Mouse (Mus musculus) midbrain, embryonic 10.5 days (tissue): ENCODE measurements around the gene Chst3. TPM values are rescaled to one million over a fixed set of nuclear protein-coding genes. Genes with fewer than 3 reads are reported as not detected.
"Not testable (repeated sequence)": the region's sequence is repeated elsewhere in the genome, so short reads cannot be mapped to it uniquely, and the experiment has no call there.

Source experiments
- DNase-seq: peaks from one replicate; pipeline ENCODE4 v3.0.0-alpha.2; 2017; ENCODE audit warnings: low spot score
- H3K27ac ChIP-seq: fragments of 300-500 bp; sonication (generic); replicated peaks from 2 replicates; pipeline ENCODE4 v1.5.1; 2016; ENCODE audit warnings: mild to moderate bottlenecking
- H3K27me3 ChIP-seq: fragments of 300-500 bp; sonication (generic); 2 replicates; pipeline ENCODE4 v1.6.1; 2016; ENCODE audit warnings: low read depth, mild to moderate bottlenecking; ENCODE audit not compliant: poor library complexity, severe bottlenecking
- H3K36me3 ChIP-seq: fragments of 300-500 bp; sonication (generic); 2 replicates; pipeline ENCODE4 v1.6.1; 2016; ENCODE audit warnings: mild to moderate bottlenecking, moderate library complexity
- H3K4me1 ChIP-seq: fragments of 300-500 bp; sonication (generic); 2 replicates; pipeline ENCODE4 v1.6.1; 2016
- H3K4me3 ChIP-seq: fragments of 300-500 bp; sonication (generic); 2 replicates; pipeline ENCODE4 v1.5.1; 2016; ENCODE audit warnings: mild to moderate bottlenecking, moderate library complexity
- H3K9me3 ChIP-seq: fragments of 300-500 bp; sonication (generic); replicated peaks from 2 replicates; pipeline ENCODE4 v1.6.1; 2016; ENCODE audit warnings: mild to moderate bottlenecking
- WGBS: fragments of 180-500 bp; shearing (Covaris S2); methylation state at CpG from one replicate; pipeline ENCODE4 v1.1.7; 2016; 5-methylcytosine and 5-hydroxymethylcytosine counted together
- polyA plus RNA-seq: library from polyadenylated mRNA; unstranded; fragments of >200 nt; fragmentation: Nextera tagmentation; extraction: Ambion mirVana; gene quantifications from 2 replicates; pipeline ENCODE4 v1.2.1, GENCODE M21; 2016

Gene Chst3
- polyA plus RNA-seq, 1 experiment from 2014 or later, result 2.0 TPM

GRCm38 (mm10) chr10:60185023-60185709 is 33.9 kb downstream of the Chst3 start:
- Histone ChIP-seq H3K9me3 (peaks cover 3% of the 10 kb centered on the region; the same call in 1 of the 2 replicates), H3K36me3 (peaks cover 50% of the 10 kb centered on the region), H3K27ac (no peak overlapping the region), H3K4me3 (no peak overlapping the region), H3K4me1 (peaks cover 3% of the 10 kb centered on the region; the same call in 1 of the 2 replicates), H3K27me3 (peaks cover 5% of the 10 kb centered on the region; the same call in 1 of the 2 replicates)
- WGBS, result 89% methylated on average over 10 of the region's 10 CpGs
- no peak for DNase-seq

- not testable (repeated sequence) for H3K9me3 ChIP-seq, H3K27me3 ChIP-seq, H3K36me3 ChIP-seq
These were observed 43.8 kb downstream of the Chst3 start for GRCm38 (mm10) chr10:60175306-60175705.

GRCm38 (mm10) chr10:60174506-60174905 is 44.6 kb downstream of the Chst3 start:
- Histone ChIP-seq H3K27me3 (no peaks in the 10 kb centered on the region), H3K9me3 (no peaks in the 10 kb centered on the region), H3K4me3 (no peak overlapping the region), H3K27ac (no peak overlapping the region), H3K4me1 (no peaks in the 10 kb centered on the region), H3K36me3 (no peaks in the 10 kb centered on the region)
- no peak for DNase-seq
- 71% methylated on average over 3 of the region's 3 CpGs for WGBS

More at GRCm38 (mm10) chr10:60175306-60175705, 43.8 kb downstream of the Chst3 start:
- not testable (repeated sequence) for H3K4me1 ChIP-seq, H3K27ac ChIP-seq, DNase-seq, H3K4me3 ChIP-seq
- WGBS, result 90% methylated on average over 9 of the region's 9 CpGs

GRCm38 (mm10) chr10:60173035-60173434 is 46.0 kb downstream of the Chst3 start:
- H3K9me3 ChIP-seq, result no peaks in the 10 kb centered on the region
- DNase-seq, result no peak
- WGBS, result 87% methylated on average over 10 of the region's 10 CpGs
- no peak overlapping the region for H3K4me3 ChIP-seq
- no peaks in the 10 kb centered on the region for H3K36me3 ChIP-seq
- H3K4me1 ChIP-seq, result no peaks in the 10 kb centered on the region
- no peak overlapping the region for H3K27ac ChIP-seq
- no peaks in the 10 kb centered on the region for H3K27me3 ChIP-seq

GRCm38 (mm10) chr10:60172306-60172705 is 46.8 kb downstream of the Chst3 start:
- no peaks in the 10 kb centered on the region; the same call in 1 of the 2 replicates for H3K9me3 ChIP-seq
- no peaks in the 10 kb centered on the region for H3K36me3 ChIP-seq
- H3K27ac ChIP-seq, result no peak overlapping the region
- no peak for DNase-seq
- 95% methylated on average over 4 of the region's 4 CpGs for WGBS
- H3K4me1 ChIP-seq, result no peaks in the 10 kb centered on the region
- H3K27me3 ChIP-seq, result no peaks in the 10 kb centered on the region
- H3K4me3 ChIP-seq, result no peak overlapping the region

GRCm38 (mm10) chr10:60171368-60171767 is 47.7 kb downstream of the Chst3 start:
- no peaks in the 10 kb centered on the region; the same call in 1 of the 2 replicates for H3K4me1 ChIP-seq
- H3K36me3 ChIP-seq, result no peaks in the 10 kb centered on the region
- no peaks in the 10 kb centered on the region for H3K27me3 ChIP-seq
- H3K9me3 ChIP-seq, result no peaks in the 10 kb centered on the region; the same call in 1 of the 2 replicates
- DNase-seq, result no peak
- no peak overlapping the region for H3K4me3 ChIP-seq
- WGBS, result 89% methylated on average over 5 of the region's 5 CpGs
- H3K27ac ChIP-seq, result no peak overlapping the region

GRCm38 (mm10) chr10:60170326-60171089 is 48.6 kb downstream of the Chst3 start:
- H3K4me1 ChIP-seq, result peaks cover 4% of the 10 kb centered on the region
- H3K4me3 ChIP-seq, result no peak overlapping the region
- 84% methylated on average over 10 of the region's 10 CpGs for WGBS

GRCm38 (mm10) chr10:60168960-60169359 is 50.1 kb downstream of the Chst3 start:
- H3K4me1 ChIP-seq, result peaks cover 4% of the 10 kb centered on the region
- DNase-seq, result no peak
- 58% methylated on average over 3 of the region's 3 CpGs for WGBS

More at GRCm38 (mm10) chr10:60170326-60171089, 48.6 kb downstream of the Chst3 start:
- no peak for DNase-seq
- no peaks in the 10 kb centered on the region for H3K27me3 ChIP-seq
- H3K9me3 ChIP-seq, result no peaks in the 10 kb centered on the region; the same call in 1 of the 2 replicates
- no peak overlapping the region for H3K27ac ChIP-seq
- H3K36me3 ChIP-seq, result no peaks in the 10 kb centered on the region

GRCm38 (mm10) chr10:60168306-60168705 is 50.8 kb downstream of the Chst3 start:
- WGBS, result 69% methylated on average over 2 of the region's 2 CpGs
- no peak overlapping the region for H3K4me3 ChIP-seq
- no peaks in the 10 kb centered on the region for H3K27me3 ChIP-seq
- H3K9me3 ChIP-seq, result no peaks in the 10 kb centered on the region; the same call in 1 of the 2 replicates
- H3K4me1 ChIP-seq, result peaks cover 4% of the 10 kb centered on the region
- no peak overlapping the region for H3K27ac ChIP-seq
- no peak for DNase-seq
- no peaks in the 10 kb centered on the region for H3K36me3 ChIP-seq

More at GRCm38 (mm10) chr10:60168960-60169359, 50.1 kb downstream of the Chst3 start:
- no peaks in the 10 kb centered on the region; the same call in 1 of the 2 replicates for H3K9me3 ChIP-seq
- no peaks in the 10 kb centered on the region for H3K36me3 ChIP-seq
- no peak overlapping the region for H3K4me3 ChIP-seq
- no peak overlapping the region for H3K27ac ChIP-seq
- H3K27me3 ChIP-seq, result no peaks in the 10 kb centered on the region

- H3K27ac ChIP-seq, result no peak overlapping the region
- no peaks in the 10 kb centered on the region for H3K27me3 ChIP-seq
- H3K4me3 ChIP-seq, result no peak overlapping the region
- H3K4me1 ChIP-seq, result peaks cover 8% of the 10 kb centered on the region
- H3K36me3 ChIP-seq, result no peaks in the 10 kb centered on the region
- WGBS, result 8% methylated on average over 3 of the region's 3 CpGs
- no peaks in the 10 kb centered on the region; the same call in 1 of the 2 replicates for H3K9me3 ChIP-seq
- DNase-seq, result no peak
These were observed 53.0 kb downstream of the Chst3 start for GRCm38 (mm10) chr10:60166068-60166467.

GRCm38 (mm10) chr10:60164869-60165268 is 54.2 kb downstream of the Chst3 start:
- WGBS, result 86% methylated on average over 1 of the region's 1 CpGs
- H3K4me1 ChIP-seq, result peaks cover 8% of the 10 kb centered on the region
- no peaks in the 10 kb centered on the region for H3K27me3 ChIP-seq
- no peaks in the 10 kb centered on the region; the same call in 1 of the 2 replicates for H3K9me3 ChIP-seq
- H3K4me3 ChIP-seq, result no peak overlapping the region
- no peak overlapping the region for H3K27ac ChIP-seq
- DNase-seq, result no peak
- H3K36me3 ChIP-seq, result no peaks in the 10 kb centered on the region

GRCm38 (mm10) chr10:60162973-60163255 is 56.1 kb downstream of the Chst3 start:
- 93% methylated on average over 6 of the region's 6 CpGs for WGBS
- Histone ChIP-seq H3K36me3 (no peaks in the 10 kb centered on the region), H3K9me3 (no peaks in the 10 kb centered on the region; the same call in 1 of the 2 replicates), H3K27ac (no peak overlapping the region), H3K4me1 (peaks cover 8% of the 10 kb centered on the region), H3K27me3 (no peaks in the 10 kb centered on the region), H3K4me3 (no peak overlapping the region)
- no peak for DNase-seq
